Mouse (Mus musculus) olfactory bulb, adult 2 months (tissue): ENCODE results near the gene Lrrc45.

Experiments used
- CTCF ChIP-seq: fragments of 200-500 bp; IDR thresholded peaks from 2 replicates; pipeline ENCODE4 v1.5.1; 2012; ENCODE audit warnings: low read depth, mild to moderate bottlenecking, low read length, moderate library complexity; ENCODE audit not compliant: insufficient read depth
- POLR2A ChIP-seq: fragments of 200-500 bp; IDR thresholded peaks from 2 replicates; pipeline ENCODE4 v1.6.1; 2012; ENCODE audit warnings: mild to moderate bottlenecking, low read depth, low read length, moderate library complexity; ENCODE audit not compliant: insufficient read depth

DNA sequence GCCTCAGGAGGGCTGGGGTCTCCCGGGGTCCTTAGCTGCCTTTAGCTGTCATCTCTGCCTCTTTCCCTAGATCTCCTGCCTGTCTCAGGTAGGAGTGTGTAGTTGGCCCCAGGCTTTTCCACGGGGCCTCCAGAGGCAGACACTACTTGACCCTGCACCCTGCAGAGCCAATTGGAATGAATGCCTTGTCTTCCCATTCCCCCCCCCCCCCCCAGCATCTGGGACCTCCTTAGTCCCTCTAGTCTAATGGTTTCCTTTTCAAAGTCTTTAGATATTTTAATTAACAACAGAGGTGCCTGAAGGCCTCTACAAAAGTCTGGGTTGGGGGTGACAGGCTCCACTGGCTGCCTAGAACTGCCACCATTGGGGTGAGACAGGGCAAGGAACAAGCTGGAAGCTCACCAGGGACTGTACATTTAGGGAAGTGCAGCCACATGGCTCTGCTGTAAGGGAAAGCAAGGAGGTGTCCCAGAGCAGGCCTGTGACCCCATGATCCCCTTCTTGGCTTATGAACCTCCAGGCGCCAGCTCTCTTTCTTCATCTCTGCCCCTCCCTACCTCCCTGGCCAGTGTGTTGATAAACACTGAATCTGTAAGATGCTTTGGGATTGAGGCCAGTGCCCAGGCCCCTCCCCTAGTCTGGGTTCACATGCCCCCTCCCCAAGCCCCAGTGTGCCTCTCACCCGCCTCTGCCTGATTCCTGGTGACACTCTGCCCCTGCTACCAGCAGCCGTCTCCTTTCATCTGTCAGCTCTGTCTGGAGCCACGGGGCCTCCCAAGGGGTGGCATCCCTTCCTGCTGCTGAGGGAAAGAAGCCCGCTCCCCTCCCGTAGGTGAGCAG is 9.0 kb upstream of the Lrrc45 start:
- TF ChIP-seq CTCF (no peak), POLR2A (no peak)
